Mouse (Mus musculus) retina, adult 2 months (tissue): ENCODE results near the gene Zfp579.
"Not testable (repeated sequence)": the region's sequence is repeated elsewhere in the genome, so short reads cannot be mapped to it uniquely, and the experiment has no call there.

Experiments
- DNase-seq: peaks from one replicate; pipeline ENCODE4 v3.0.0-alpha.2; 2012; ENCODE audit warnings: low read depth, low spot score

Zfp579 gene

DNA sequence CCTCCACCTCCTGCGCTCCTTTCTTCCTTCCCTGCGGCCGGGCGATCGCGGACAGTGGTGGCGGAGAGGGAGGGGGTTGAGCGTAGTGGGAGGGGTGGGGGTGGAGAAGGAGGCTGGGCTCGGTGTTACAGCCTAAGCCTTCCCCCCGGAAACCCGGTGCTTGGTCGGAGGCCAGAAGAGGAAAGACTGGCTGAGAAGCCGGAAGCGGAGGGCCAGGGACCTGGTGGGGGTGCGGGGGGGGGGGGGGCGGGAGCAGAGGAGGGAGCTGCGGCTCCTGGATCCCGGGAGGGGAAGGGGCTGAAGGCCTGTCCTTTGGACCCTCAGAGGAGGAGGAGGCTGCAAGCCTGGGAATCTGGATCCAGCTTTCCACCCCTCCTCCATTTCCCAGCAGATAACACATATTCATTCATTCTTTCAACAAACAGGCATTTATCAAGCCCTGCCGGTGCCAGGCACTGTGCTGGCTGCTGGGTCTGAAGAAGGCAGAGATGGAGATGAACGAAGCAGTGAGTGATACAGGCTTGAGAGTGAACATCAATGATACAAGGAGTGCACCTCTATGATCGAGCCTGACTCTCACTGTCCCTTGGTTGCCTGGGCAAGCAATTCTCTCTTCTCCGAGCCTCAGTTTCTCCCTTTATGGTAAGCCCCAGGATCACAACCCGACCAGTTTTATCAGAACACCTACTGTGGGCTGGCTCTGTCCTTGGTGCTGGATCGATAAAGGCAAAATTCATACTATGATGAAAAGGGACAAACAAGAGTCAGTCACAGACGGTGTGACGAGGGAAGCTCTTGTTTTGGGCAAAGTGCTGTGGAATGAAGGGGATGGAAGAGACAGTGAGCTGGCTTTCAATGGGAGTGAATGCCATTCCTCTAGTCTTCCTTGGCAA, at the start of gene Zfp579:
TSS of gene Zfp579 (minus strand) at position 156 of the 893 bp plus-strand sequence.
- DNase-seq = peak; percentile 88

DNA sequence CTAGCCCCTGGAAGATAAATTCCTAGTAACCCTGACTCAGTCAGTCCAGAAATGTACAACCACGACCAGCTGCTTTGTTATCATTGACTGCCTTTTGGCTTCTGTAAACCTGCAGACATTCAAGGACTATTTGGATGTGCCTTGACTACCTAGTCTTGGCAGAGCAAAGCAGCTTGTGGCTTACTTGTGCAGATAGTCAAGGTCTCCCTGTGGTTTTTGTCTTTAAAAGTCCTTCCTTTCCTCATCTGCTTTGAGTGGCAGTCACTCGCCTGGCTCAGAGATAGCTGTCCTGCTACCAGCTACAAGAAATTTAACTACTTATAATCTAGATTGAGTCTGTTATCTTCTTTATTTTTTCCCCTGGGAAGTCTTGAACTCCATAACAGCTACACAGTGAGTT, 49.0 kb upstream of the Zfp579 start:
- DNase-seq = no peak

DNA sequence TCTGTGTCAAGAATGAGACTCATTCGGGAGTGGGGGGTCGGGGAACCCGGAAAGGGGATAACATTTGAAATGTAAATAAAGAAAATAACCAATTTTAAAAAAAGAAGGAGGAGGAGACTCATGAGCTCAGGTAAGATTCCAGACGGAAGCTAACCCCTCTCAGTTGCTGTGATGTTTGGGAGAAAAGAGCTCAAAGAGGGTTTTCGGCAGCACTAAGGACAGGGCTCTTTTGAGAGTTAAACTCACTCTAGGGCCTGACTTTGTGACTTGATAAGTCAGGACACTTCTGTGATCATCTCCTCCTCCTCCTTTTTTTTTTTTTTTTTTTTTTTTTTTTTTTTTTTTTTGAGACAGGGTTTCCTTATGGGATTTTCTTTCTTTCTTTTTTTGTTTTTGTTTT, 43.0 kb upstream of the Zfp579 start:
- no peak for DNase-seq

DNA sequence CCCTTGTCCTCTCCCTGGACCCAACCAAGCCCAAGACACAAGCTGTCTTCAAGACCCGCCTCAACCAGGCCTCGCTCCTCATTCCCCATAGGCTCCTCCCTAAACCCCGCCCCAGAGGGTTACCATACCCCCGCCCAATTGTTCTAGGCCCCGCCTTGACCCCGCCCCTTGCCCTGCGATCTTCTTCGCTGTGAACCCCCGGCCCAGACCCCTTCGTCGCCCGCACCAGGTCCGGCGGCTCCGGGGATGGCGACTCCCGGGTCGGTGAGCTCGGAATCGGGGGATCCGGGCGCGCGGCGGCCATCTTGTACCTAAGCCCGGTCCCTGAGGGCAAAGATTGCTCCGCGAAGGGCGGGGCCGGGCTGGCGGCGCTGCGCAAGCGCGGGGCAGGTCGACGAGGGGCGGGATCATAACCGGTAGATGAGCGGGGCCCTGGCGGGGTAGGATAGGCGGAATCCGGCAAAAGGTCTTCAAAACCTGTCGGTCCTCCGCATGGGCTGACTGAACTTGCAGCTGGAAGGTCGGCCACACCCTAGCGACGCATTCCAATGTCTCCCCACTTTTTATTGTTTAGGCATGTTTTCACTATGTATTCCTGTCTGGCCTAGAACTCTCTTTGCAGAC, 42.3 kb upstream of the Zfp579 start, which contains the start of gene Zfp784:
TSS of gene Zfp784 (minus strand) at position 338 of the 624 bp plus-strand sequence.
- peak; percentile 74 for DNase-seq

DNA sequence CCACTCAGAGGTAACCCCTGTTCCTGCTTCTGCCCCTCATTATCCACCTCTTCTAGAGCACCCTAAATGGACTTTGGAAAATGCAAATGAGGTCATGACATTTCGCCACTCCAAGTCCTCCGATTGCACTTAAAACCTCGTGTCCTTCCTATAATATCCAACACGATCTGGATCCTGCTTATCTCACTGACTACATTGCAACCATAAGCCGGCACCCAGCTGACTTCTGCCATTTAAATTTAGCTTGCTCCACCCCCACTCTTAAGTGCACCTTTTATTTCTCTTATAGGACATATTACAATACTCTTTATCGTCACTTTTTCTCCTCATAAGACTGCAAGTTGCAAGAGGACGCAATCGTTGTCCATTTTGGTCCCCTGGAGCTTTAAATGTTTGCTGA, 41.5 kb upstream of the Zfp579 start:
- DNase-seq = no peak

DNA sequence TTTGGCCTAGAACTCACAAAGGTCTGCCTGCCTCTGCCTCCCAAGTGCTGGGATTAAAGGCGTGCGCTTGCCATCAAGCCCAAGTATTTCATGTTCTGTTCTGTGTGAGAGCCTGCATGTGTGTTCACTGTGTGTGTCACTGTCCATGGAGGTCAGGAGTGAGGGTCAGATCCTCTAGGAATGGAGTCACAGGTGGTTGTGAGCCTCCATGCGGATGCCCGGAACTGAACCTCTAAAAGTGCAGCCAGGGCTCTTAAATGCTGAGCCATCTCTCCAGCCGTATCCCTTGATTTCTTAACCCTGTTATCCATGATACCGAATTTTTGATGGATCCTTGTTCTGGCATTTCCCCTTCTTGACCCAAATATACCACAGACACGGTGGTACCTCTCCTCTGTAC, 41.1 kb upstream of the Zfp579 start:
- DNase-seq = no peak

DNA sequence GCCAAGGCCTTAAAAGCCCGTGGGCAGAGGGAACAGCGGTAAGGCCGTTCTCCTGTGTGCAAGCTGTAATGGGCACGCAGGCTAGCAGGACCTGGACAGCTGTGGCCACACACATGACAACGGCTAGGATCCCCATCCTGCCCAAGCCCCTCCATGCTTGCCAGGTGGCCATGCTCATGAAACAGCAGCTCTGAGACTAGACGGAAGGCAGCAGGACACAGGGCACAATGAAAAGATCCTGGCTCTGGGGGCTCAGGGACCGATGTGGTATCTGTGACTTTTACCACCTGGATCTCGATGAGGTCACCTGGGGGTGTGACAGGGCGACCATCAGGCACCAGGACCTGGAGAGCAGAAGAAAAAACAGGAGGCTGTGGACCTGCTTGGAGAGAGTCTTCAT, 40.2 kb upstream of the Zfp579 start:
- no peak for DNase-seq

DNA sequence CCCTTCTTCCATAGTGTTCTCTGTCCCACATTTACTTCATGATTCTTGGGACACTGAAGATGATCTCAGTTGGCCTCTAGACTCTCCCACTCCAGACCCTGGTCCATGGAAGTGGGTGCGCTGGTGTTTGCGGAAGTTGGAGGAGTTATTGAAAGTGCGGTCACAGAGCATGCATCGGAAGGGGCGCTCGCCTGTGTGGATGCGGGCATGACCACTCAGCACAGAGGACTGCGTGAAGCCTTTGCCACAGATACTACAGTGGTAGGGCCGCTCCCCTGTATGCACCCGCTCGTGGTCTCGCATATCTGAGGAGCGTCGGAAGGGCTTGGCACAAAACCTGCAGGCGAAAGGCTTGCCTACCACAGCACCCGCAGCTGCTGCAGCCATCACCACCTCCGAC, 39.7 kb upstream of the Zfp579 start:
- DNase-seq = no peak

DNA sequence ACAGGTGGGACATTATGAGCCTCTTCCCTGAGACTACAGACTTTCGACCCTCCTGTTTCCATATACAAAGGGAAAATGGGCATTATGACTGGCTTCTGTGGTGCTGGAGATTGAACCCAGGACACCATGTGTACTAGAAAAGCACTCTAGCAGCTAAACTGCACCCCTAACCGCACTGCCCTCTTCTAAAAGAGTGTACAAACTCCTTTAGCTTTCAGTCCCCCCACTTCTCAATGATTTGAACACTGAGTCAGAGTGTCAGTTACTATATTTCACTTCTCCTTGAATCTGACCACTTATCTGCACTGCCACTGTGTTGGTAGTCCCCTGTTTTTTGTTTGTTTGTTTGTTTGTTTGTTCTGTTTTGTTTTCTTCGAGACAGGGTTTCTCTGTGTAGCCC, 37.9 kb upstream of the Zfp579 start, which contains the start of gene 4632433K11Rik:
TSS of gene 4632433K11Rik (plus strand) at position 301 of the 400 bp plus-strand sequence.
- DNase-seq = no peak

DNA sequence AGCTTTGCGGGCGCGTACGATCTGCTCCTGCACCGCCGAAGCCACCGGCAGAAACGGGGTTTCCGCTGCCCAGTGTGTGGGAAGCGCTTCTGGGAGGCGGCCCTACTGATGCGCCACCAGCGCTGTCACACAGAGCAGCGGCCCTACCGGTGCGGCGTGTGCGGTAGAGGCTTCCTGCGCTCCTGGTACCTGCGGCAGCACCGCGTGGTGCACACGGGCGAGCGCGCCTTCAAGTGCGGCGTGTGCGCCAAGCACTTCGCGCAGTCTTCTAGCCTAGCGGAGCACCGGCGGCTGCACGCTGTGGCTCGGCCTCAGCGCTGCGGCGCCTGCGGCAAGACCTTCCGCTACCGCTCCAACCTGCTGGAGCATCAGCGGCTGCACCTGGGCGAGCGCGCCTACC, 35.5 kb upstream of the Zfp579 start:
- no peak for DNase-seq

DNA sequence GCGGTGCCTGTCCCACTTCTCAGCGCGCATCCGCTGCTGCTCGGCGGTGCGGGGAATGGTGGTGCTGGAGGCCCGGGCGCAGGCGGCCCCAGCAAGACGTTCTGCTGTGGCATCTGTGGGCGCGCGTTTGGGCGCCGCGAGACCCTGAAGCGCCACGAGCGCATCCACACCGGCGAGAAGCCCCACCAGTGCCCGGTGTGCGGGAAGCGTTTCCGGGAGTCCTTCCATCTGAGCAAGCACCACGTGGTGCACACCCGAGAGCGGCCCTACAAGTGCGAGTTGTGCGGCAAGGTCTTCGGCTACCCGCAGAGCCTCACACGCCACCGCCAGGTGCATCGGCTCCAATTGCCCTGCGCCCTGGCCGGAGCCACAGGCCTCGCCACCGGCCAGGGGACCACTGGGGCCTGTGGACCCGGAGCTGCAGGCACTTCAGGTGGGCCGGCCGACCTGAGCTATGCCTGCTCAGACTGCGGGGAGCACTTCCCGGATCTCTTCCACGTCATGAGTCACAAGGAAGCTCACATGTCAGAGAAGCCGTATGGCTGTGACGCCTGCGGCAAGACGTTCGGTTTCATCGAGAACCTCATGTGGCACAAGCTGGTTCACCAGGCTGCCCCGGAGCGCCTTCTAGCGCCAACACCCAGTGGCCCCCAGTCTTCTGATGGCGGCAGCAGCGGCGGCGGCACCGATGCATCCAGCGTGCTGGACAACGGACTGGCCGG, 34.8 kb upstream of the Zfp579 start:
- DNase-seq = no peak

DNA sequence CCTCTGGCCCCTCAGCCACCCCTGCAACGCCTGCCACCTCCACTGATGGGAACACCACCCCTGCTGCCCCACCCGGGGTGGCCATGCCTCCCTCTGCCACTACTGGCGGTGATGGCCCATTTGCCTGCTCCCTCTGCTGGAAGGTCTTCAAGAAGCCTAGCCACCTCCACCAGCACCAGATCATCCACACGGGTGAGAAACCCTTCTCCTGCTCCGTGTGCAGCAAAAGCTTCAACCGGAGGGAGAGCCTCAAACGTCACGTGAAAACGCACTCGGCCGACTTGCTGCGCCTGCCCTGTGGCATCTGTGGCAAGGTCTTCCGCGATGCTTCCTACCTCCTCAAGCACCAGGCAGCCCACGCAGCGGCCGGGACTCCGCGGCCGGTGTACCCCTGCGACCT, 34.0 kb upstream of the Zfp579 start:
- DNase-seq = no peak

DNA sequence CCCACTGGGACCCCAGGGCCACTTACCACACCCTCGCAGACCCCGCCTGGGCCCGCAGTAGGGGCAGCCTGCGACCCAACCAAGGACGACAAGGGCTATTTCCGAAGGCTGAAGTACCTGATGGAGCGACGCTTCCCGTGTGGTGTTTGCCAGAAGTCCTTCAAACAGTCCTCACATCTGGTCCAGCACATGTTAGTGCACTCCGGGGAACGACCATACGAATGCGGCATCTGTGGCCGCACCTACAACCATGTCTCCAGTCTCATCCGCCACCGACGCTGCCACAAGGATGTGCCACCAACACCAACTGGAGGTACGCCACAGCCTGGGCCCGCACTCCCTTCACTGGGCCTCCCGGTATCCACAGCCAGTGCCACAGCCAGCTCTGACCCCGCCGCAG, 33.6 kb upstream of the Zfp579 start:
- DNase-seq = no peak

DNA sequence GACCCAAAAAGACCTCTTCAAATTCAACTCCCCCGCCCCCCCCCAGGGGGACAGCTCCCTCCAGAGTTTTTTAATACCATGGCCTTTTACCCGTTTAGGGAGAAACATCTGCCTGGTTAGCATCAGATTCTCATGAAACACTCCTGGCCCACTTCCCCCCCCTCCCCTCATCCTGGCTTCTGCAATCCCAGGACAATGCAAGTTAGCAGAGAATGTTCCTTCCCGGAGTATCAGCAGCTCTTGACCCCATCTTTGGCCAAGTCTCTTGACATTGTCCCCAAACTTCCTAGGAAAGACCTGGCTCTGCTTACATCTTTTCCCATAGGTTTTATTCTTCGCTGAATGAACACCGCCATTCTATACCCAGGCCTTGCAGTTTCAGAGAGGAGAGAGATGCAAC, 25.2 kb upstream of the Zfp579 start:
- DNase-seq = no peak

DNA sequence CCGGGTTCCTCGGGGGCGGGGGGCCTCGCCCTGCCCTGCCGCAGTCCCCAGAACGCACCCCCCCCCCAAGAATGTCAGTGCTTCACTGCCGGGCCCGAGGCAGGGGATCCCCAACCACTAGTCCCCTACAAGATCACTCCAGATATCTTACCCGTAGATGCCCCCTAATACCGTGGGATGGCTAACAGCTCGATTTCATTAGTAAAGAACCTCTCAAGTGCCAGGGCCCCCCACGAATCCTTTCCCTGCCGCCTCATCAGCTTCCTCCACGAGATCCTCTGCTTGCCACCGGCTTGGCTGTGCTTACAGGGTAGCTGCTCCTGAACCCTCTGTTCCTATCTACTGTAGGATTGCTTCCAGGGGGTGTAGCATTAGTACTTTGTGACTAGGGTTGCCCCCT, 24.7 kb upstream of the Zfp579 start:
- DNase-seq = no peak

DNA sequence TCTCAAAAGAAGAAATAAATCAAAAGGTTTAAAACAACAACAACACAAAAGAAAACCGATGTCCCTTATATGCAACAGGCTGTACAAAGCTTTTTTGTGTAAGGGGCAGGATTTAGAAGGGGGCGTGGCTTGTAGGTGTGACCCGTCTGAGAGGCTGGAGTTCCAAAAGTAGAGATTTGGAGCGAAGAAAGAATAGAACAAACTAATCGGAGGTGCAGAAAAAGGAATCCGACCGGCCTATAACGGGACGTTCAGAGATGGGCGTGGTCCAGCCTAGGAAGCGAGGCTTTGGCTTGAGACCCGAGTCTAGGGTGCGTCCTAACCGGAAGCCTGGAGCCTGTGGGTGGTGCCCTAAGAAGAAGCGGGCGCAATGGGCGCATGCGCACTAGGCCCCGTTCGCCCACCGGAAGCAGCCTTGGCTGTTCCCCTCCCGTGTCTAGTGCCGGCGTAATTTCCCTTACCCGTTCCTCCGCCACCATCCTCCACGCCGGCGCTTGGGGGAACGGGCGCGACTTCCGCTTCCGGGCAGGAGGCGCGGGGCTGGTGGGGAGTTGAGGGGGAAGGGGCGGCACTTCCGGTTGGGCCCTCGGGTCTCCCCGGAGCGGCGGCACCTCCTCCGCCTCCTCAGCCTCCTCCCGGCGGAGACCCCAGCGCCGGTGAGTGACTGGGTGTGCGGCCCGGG, 24.2 kb upstream of the Zfp579 start, which contains the start of the genes Zfp865 and Ccdc106:
TSS of gene Zfp865 (plus strand) at position 377 of the 682 bp plus-strand sequence.
TSS of gene Ccdc106 (plus strand) at position 554 of the 682 bp plus-strand sequence.
- peak; percentile 95 for DNase-seq

DNA sequence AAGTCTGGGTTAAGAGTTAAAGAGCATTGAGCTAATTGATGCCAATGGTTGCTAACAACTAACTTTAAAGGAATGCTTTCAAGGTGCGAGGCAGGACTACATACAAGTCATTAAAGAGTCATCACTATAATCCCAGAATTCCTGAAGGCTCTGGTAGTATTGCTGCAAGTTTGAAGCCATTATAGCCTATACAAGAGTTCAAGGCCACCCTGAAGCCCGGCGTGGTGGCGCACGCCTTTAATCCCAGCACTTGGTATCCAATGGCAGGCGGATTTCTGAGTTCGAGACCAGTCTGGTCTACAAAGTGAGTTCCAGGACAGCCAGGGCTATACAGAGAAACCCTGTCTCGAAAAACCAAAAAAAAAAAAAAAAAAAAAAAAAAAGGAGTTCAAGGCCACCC, 23.6 kb upstream of the Zfp579 start:
- DNase-seq = not testable (repeated sequence)

DNA sequence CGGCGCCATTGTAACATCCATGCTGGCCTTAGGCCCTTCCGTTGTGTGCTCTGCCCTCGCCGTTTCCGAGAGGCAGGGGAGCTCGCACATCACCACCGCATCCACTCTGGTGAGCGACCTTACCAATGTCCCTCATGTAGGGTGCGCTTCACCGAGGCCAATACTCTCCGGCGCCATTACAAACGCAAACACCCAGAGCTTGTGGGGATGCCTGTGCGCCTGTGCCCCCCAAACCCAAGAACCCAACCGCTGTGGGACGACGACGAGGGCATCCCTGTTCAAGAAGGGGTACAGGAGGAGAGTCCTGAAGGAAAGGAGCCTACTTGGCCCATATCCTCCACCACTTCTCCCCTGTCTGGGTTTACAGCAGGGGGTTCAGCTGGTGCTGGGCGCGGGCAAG, 22.0 kb upstream of the Zfp579 start:
- DNase-seq = no peak

DNA sequence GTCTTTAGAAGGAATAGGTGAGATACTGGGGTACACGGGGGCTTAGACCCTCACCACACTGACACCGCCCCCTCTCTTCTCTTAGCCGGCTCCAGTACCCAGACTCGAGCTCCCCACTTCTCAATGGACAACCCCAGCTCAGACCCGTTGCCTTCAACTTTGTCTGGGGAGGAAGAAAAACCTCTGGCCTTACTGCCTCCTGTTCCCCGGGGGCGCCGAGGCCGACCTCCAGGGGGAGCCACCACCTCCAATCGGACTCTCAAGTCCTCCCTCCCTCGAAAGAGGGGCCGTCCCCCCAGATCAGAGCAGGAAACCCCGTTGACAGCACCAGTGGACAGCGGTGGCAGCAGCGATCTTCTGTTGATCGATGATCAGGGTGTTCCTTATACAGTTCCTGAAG, 21.4 kb upstream of the Zfp579 start:
- no peak for DNase-seq

DNA sequence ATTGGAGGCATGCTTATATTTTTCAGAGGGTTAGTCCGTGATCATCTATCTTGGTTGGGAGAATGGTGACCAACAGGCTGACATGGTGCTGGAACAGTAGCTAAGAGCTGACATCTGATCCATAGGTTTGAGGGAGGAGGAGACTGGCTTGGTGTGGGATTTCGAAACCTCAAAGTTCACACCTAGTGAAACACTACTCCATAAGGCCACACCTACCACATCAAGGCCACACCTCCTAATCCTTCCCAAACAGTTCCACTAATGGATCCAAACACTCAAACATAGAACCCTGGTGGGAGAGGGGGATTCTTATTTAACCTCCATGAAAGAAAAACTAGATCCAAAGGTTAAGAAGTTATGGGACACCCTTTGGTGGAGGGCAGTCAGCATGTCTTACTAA, 21.0 kb upstream of the Zfp579 start:
- DNase-seq = no peak

DNA sequence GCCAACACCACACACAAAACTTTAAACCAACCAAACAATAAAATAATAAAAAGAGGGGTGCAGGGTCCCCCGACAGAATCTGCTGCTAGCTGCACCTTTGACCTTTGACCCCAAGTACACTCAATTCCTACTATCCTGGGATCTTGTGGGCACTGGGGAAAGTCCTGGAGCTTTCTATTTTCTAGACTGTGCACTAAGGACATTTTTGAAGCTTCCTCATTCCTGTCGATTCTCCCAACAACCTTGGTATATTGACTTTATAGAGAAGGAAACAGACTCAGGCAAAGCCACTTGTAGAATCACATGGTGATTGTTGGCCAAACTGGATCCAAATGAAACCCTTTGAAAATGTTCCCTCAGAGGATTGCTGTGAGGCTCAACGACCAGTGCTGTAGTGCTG, 20.1 kb upstream of the Zfp579 start:
- DNase-seq = no peak
